9 mouse cellular contexts compared by ENCODE assay signal in the genomic region with DNA sequence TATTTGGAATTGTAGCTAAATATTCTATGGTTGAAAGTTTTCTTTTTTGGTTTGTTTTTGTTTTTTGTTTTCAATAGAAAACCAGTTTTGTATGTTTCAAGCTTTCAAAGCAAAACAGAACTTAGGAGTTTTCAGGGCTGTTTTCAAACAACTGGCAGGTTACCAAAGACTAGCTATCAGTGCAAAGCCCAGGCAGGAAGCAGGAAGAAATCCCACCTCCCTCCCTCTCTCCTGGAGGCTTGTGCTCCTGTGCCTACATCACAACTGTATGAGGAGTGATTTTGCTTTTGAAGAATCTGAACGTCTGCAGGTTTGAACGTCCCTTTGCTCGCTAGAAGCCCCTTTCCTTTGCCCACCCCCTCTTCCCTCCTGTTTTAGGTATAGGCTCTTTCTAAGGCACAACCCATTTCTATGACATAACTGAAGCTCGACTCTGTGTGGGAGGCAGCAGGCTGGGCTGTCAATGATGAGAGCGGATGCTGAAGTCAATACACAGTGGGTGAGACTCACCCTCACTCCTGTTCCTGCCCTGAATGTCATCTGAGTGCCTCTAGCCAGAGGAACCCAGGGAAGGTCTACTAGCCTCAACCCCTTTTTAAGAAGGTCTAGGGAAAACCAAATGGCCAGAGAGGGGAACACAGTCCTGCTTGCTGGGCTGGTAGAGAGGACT.
DNase-seq lines count a peak whose midpoint lies in the region; ATAC-seq lines count a peak whose summit lies in the region.
"Had no signal": no experiment of that assay in that cellular context is flagged by ENCODE, and none has a peak within 500 bp of the region (broad histone marks: within the 10 kb centered on the region; RNA-seq: fewer than 3 reads in every experiment).

No protein-coding gene starts in this region.

- H3K36me3 ChIP-seq in kidney, embryonic 14.5 days (ENCODE audit: control insufficient read depth, insufficient read depth, low read length): no peaks in the 10 kb centered on the region
- H3K36me3 ChIP-seq in heart, embryonic 14.5 days (ENCODE audit: control insufficient read depth, insufficient read depth, low read length): peaks cover 6% of the 10 kb centered on the region; the same call in 1 of the 2 replicates
- H3K36me3 ChIP-seq in limb, embryonic 11.5 days (ENCODE audit: control insufficient read depth, insufficient read depth, low read length): no peaks in the 10 kb centered on the region

- peaks cover 33% of the 10 kb centered on the region for H3K4me1 ChIP-seq in kidney, embryonic 14.5 days (ENCODE audit: control insufficient read depth, insufficient read depth, low read length)
- H3K4me1 ChIP-seq in heart, embryonic 14.5 days (ENCODE audit: control insufficient read depth in 2 of 2, insufficient read depth in 2 of 2, low read length in 2 of 2): peaks cover 9 to 35% of the 10 kb centered on the region in 2 experiments
- peaks cover 20% of the 10 kb centered on the region for H3K4me1 ChIP-seq in limb, embryonic 11.5 days (ENCODE audit: control insufficient read depth, insufficient read depth, low read length)

- 13% methylated on average over 5 of the region's 5 CpGs for WGBS in kidney, embryonic 14.5 days
- WGBS in heart, embryonic 14.5 days: 13% methylated on average over 5 of the region's 5 CpGs
- 27% methylated on average over 5 of the region's 5 CpGs for WGBS in limb, embryonic 11.5 days

- no peaks in the 10 kb centered on the region for H3K9me3 ChIP-seq in kidney, embryonic 14.5 days (ENCODE audit: control insufficient read depth, low read length)
- H3K9me3 ChIP-seq in heart, embryonic 14.5 days (ENCODE audit: control insufficient read depth, low read length): no peaks in the 10 kb centered on the region
- H3K9me3 ChIP-seq in limb, embryonic 11.5 days (ENCODE audit: control insufficient read depth, low read length): no peaks in the 10 kb centered on the region

- peak overlapping the region; percentile 38; the same call in 1 of the 2 replicates for H3K27ac ChIP-seq in kidney, embryonic 14.5 days (ENCODE audit: low read depth, low read length)
- peak overlapping the region; percentile 51 to 66 for H3K27ac ChIP-seq in heart, embryonic 14.5 days (replicated peaks in 1 of 2; ENCODE audit: control insufficient read depth in 1 of 2, insufficient read depth in 1 of 2, low read depth in 2 of 2, low read length in 2 of 2)
- peak overlapping the region; percentile 50 for H3K27ac ChIP-seq in limb, embryonic 11.5 days (replicated peaks; ENCODE audit: low read depth, low read length)

- H3K4me3 ChIP-seq in kidney, embryonic 14.5 days (ENCODE audit: low read length): peak overlapping the region; percentile 6; the same call in 1 of the 2 replicates
- peak overlapping the region; percentile 1 to 8; a peak in 1 of 4 replicates for H3K4me3 ChIP-seq in heart, embryonic 14.5 days (ENCODE audit: control insufficient read depth in 1 of 2, insufficient read depth in 1 of 2, low read depth in 1 of 2, low read length in 2 of 2)
- no peak overlapping the region for H3K4me3 ChIP-seq in limb, embryonic 11.5 days (ENCODE audit: low read depth, low read length)

- intact Hi-C loops in gastrocnemius, postnatal 36 days (cut with DNase I): no loop called here

- DNase-seq in kidney, adult 8-10 months: no peak
- peak; percentile 17 for DNase-seq in brain, adult 2 months (ENCODE audit: low read depth, low spot score)
- no peak for DNase-seq in limb, embryonic 11.5 days (ENCODE audit: low spot score)
- DNase-seq in urinary bladder, postnatal 36 days (ENCODE audit: low spot score in 2 of 2): no peak
- no peak for DNase-seq in gastrocnemius, postnatal 36 days
- DNase-seq in adrenal gland, postnatal 10 days: no peak
- DNase-seq: retina, postnatal 1 day had no signal

- peak overlapping the region; percentile 33 for H3K4me2 ChIP-seq in kidney, embryonic 14.5 days (replicated peaks; ENCODE audit: low read depth, low read length)
- peak overlapping the region; percentile 75 for H3K4me2 ChIP-seq in heart, embryonic 14.5 days (ENCODE audit: low read length)
- 0 out of 2 replicates have a peak overlapping the region, but pooled peaks have one; percentile 21 for H3K4me2 ChIP-seq in limb, embryonic 11.5 days (ENCODE audit: low read depth, severe bottlenecking)

- 0 out of 2 replicates have a peak overlapping the region, but pooled peaks have one; percentile 3 for H3K9ac ChIP-seq in kidney, embryonic 14.5 days (ENCODE audit: low read depth, low read length)
- peak overlapping the region; percentile 12; the same call in 1 of the 2 replicates for H3K9ac ChIP-seq in heart, embryonic 14.5 days (ENCODE audit: low read length)
- H3K9ac ChIP-seq in limb, embryonic 11.5 days (ENCODE audit: low read length): 0 out of 2 replicates have a peak overlapping the region, but pooled peaks have one; percentile 24

- H3K27me3 ChIP-seq in kidney, embryonic 14.5 days (ENCODE audit: control insufficient read depth, insufficient read depth, low read length): no peaks in the 10 kb centered on the region
- H3K27me3 ChIP-seq in heart, embryonic 14.5 days (ENCODE audit: control insufficient read depth, insufficient read depth, low read length): no peaks in the 10 kb centered on the region
- no peaks in the 10 kb centered on the region for H3K27me3 ChIP-seq in limb, embryonic 11.5 days (ENCODE audit: control insufficient read depth, insufficient read depth, low read length)

- ATAC-seq in kidney, embryonic 14.5 days (ENCODE audit: low FRiP score, low TSS enrichment): no peak
- ATAC-seq in heart, embryonic 14.5 days (ENCODE audit: insufficient number of reproducible peaks, insufficient read depth, low FRiP score, low read depth): no peak
- no peak for ATAC-seq in limb, embryonic 11.5 days (ENCODE audit: insufficient number of reproducible peaks, low FRiP score, low TSS enrichment, low read depth)

Comparison
In these comparisons a context has a peak if more than half of its experiments do, and no peak if none do; other contexts are left out.
1. H3K4me2 ChIP-seq: peak in every context shown above with its lines; median percentile 75 in heart, embryonic 14.5 days; 33 in kidney, embryonic 14.5 days; 21 in limb, embryonic 11.5 days.